Mouse (Mus musculus) embryonic facial prominence, embryonic 14.5 days (tissue): ENCODE measurements around the gene Phf23. TPM values are rescaled to one million over a fixed set of nuclear protein-coding genes. Genes with fewer than 3 reads are reported as not detected.

Source experiments
- ATAC-seq: fragments of 200-750 bp; cut with Nextera tagmentation; 2 replicates; pipeline ENCODE4 v1.8.0; 2017; ENCODE audit warnings: low read depth, moderate number of reproducible peaks, moderate TSS enrichment
- DNase-seq: peaks from one replicate; pipeline ENCODE4 v3.0.0-alpha.2; 2015; ENCODE audit warnings: low spot score
- H3K27ac ChIP-seq: fragments of 300-500 bp; sonication (generic); replicated peaks from 2 replicates; pipeline ENCODE4 v1.5.1; 2014; ENCODE audit warnings: low read depth, mild to moderate bottlenecking, low read length, moderate library complexity
- H3K27me3 ChIP-seq: fragments of 300-500 bp; sonication (generic); replicated peaks from 2 replicates; pipeline ENCODE4 v1.6.1; 2014; ENCODE audit warnings: low read length; ENCODE audit not compliant: control insufficient read depth, insufficient read depth
- H3K36me3 ChIP-seq: fragments of 300-500 bp; sonication (generic); 2 replicates; pipeline ENCODE4 v1.6.1; 2014; ENCODE audit warnings: low read length, mixed read lengths; ENCODE audit not compliant: control insufficient read depth, insufficient read depth
- H3K4me1 ChIP-seq: fragments of 300-500 bp; sonication (generic); 2 replicates; pipeline ENCODE4 v1.6.1; 2014; ENCODE audit warnings: antibody characterized with exemption, low read length; ENCODE audit not compliant: control insufficient read depth, insufficient read depth
- H3K4me2 ChIP-seq: fragments of 300-500 bp; sonication (generic); 2 replicates; pipeline ENCODE4 v1.6.1; 2014; ENCODE audit warnings: low read depth, mild to moderate bottlenecking, low read length, moderate library complexity, mixed read lengths
- H3K4me3 ChIP-seq: fragments of 300-500 bp; sonication (generic); 2 replicates; pipeline ENCODE4 v1.5.1; 2014; ENCODE audit warnings: low read depth, mild to moderate bottlenecking, low read length
- H3K9ac ChIP-seq: fragments of 300-500 bp; sonication (generic); 2 replicates; pipeline ENCODE4 v1.6.1; 2014; ENCODE audit warnings: low read depth, mild to moderate bottlenecking, low read length, moderate library complexity, mixed read lengths
- H3K9me3 ChIP-seq: fragments of 300-500 bp; sonication (generic); 2 replicates; pipeline ENCODE4 v1.6.1; 2016; ENCODE audit warnings: low read length; ENCODE audit not compliant: control insufficient read depth
- WGBS: fragments of 180-500 bp; shearing (Covaris S2); extraction: QIAGEN DNeasy Blood & Tissue Kit; methylation state at CpG from one replicate; pipeline ENCODE4 v1.1.7; 2014; 5-methylcytosine and 5-hydroxymethylcytosine counted together
- polyA plus RNA-seq: library from polyadenylated mRNA; unstranded; fragments of >200 nt; fragmentation: Nextera tagmentation; extraction: Ambion mirVana; gene quantifications from 2 replicates; pipeline ENCODE4 v1.2.1, GENCODE M21; 2014

Phf23 gene
- polyA plus RNA-seq, 1 experiment from 2014 or later = 49.3 TPM

- 1% methylated on average over 34 of the region's 48 CpGs for WGBS
- Histone ChIP-seq H3K36me3 (peaks cover 36% of the 10 kb centered on the region), H3K27ac (peak within 1 kb of the TSS; percentile 95), H3K4me3 (peak within 1 kb of the TSS; percentile 74), H3K4me2 (peak within 1 kb of the TSS; percentile 94), H3K9me3 (no peaks in the 10 kb centered on the region), H3K9ac (peak within 1 kb of the TSS; percentile 82), H3K27me3 (no peaks in the 10 kb centered on the region), H3K4me1 (peaks cover 19% of the 10 kb centered on the region)
- peak; percentile 99 for DNase-seq
- ATAC-seq = peak; percentile 50
Observed at GRCm38 (mm10) chr11:70000396-70000898, 4.9 kb downstream of the Phf23 start, which contains the start of gene Dvl2. TSS of gene Dvl2 (plus strand) at chr11:70000595.

GRCm38 (mm10) chr11:70001159-70001558, 5.6 kb downstream of the Phf23 start:
- H3K9ac ChIP-seq = peak overlapping the region; percentile 82
- peak overlapping the region; percentile 74 for H3K4me3 ChIP-seq
- no peaks in the 10 kb centered on the region for H3K27me3 ChIP-seq
- ATAC-seq = no peak
- H3K27ac ChIP-seq = peak overlapping the region; percentile 95
- DNase-seq = no peak
- 10% methylated on average over 8 of the region's 8 CpGs for WGBS
- H3K9me3 ChIP-seq = no peaks in the 10 kb centered on the region
- peaks cover 44% of the 10 kb centered on the region for H3K36me3 ChIP-seq
- peak overlapping the region; percentile 94 for H3K4me2 ChIP-seq
- peaks cover 19% of the 10 kb centered on the region for H3K4me1 ChIP-seq

- H3K4me1 ChIP-seq = peaks cover 19% of the 10 kb centered on the region
- H3K4me2 ChIP-seq = peak overlapping the region; percentile 94
- H3K27ac ChIP-seq = no peak overlapping the region
- H3K36me3 ChIP-seq = peaks cover 51% of the 10 kb centered on the region
- peak overlapping the region; percentile 74 for H3K4me3 ChIP-seq
- H3K9me3 ChIP-seq = no peaks in the 10 kb centered on the region
- peak; percentile 39 for DNase-seq
- no peaks in the 10 kb centered on the region for H3K27me3 ChIP-seq
- H3K9ac ChIP-seq = peak overlapping the region; percentile 82; the same call in 1 of the 2 replicates
- no peak for ATAC-seq
Observed at GRCm38 (mm10) chr11:70001865-70002264, 6.3 kb downstream of the Phf23 start.

GRCm38 (mm10) chr11:70002471-70002870, 6.9 kb downstream of the Phf23 start:
- H3K4me3 ChIP-seq = peak overlapping the region; percentile 74
- peak overlapping the region; percentile 94 for H3K4me2 ChIP-seq
- H3K27ac ChIP-seq = no peak overlapping the region
- 80% methylated on average over 2 of the region's 2 CpGs for WGBS
- DNase-seq = no peak
- no peaks in the 10 kb centered on the region for H3K27me3 ChIP-seq
- H3K4me1 ChIP-seq = peaks cover 19% of the 10 kb centered on the region
- H3K9me3 ChIP-seq = no peaks in the 10 kb centered on the region
- peaks cover 57% of the 10 kb centered on the region for H3K36me3 ChIP-seq
- H3K9ac ChIP-seq = peak overlapping the region; percentile 28; the same call in 1 of the 2 replicates
- ATAC-seq = no peak

- WGBS = 45% methylated on average over 5 of the region's 5 CpGs
- H3K4me1 ChIP-seq = peaks cover 13% of the 10 kb centered on the region
- H3K4me2 ChIP-seq = no peak overlapping the region
- H3K36me3 ChIP-seq = peaks cover 62% of the 10 kb centered on the region
- no peak overlapping the region for H3K9ac ChIP-seq
- no peaks in the 10 kb centered on the region for H3K9me3 ChIP-seq
- H3K4me3 ChIP-seq = no peak overlapping the region
- ATAC-seq (no peak), DNase-seq (no peak)
- no peaks in the 10 kb centered on the region for H3K27me3 ChIP-seq
- no peak overlapping the region for H3K27ac ChIP-seq
Observed at GRCm38 (mm10) chr11:70005521-70005920, 9.9 kb downstream of the Phf23 start.

GRCm38 (mm10) chr11:70010033-70010432, 14.5 kb downstream of the Phf23 start:
- 0 out of 2 replicates have a peak, but pooled peaks cover 7% of the 10 kb centered on the region for H3K4me1 ChIP-seq
- H3K4me2 ChIP-seq = no peak overlapping the region
- ATAC-seq = no peak
- no peak overlapping the region for H3K4me3 ChIP-seq
- peaks cover 94% of the 10 kb centered on the region for H3K36me3 ChIP-seq
- H3K27me3 ChIP-seq = no peaks in the 10 kb centered on the region
- H3K27ac ChIP-seq = no peak overlapping the region
- no peak overlapping the region for H3K9ac ChIP-seq
- 80% methylated on average over 6 of the region's 6 CpGs for WGBS
- H3K9me3 ChIP-seq = no peaks in the 10 kb centered on the region
- no peak for DNase-seq

GRCm38 (mm10) chr11:70010548-70010947, 15.0 kb downstream of the Phf23 start:
- Histone ChIP-seq H3K36me3 (peaks cover 89% of the 10 kb centered on the region), H3K9me3 (no peaks in the 10 kb centered on the region), H3K27ac (no peak overlapping the region), H3K4me2 (no peak overlapping the region), H3K9ac (no peak overlapping the region), H3K4me1 (peaks cover 10% of the 10 kb centered on the region), H3K4me3 (no peak overlapping the region), H3K27me3 (no peaks in the 10 kb centered on the region)
- ATAC-seq (no peak), DNase-seq (no peak)
- 87% methylated on average over 11 of the region's 12 CpGs for WGBS

GRCm38 (mm10) chr11:70010961-70011360, 15.4 kb downstream of the Phf23 start:
- peaks cover 12% of the 10 kb centered on the region for H3K4me1 ChIP-seq
- H3K36me3 ChIP-seq = peaks cover 85% of the 10 kb centered on the region
- DNase-seq (no peak), ATAC-seq (no peak)
- H3K27me3 ChIP-seq = no peaks in the 10 kb centered on the region
- no peak overlapping the region for H3K27ac ChIP-seq
- no peaks in the 10 kb centered on the region for H3K9me3 ChIP-seq
- H3K4me2 ChIP-seq = no peak overlapping the region
- no peak overlapping the region for H3K4me3 ChIP-seq
- H3K9ac ChIP-seq = no peak overlapping the region
- WGBS = 80% methylated on average over 9 of the region's 10 CpGs

- H3K27me3 ChIP-seq = no peaks in the 10 kb centered on the region
- no peaks in the 10 kb centered on the region for H3K9me3 ChIP-seq
- DNase-seq (no peak), ATAC-seq (no peak)
- no peak overlapping the region for H3K9ac ChIP-seq
- no peak overlapping the region for H3K27ac ChIP-seq
- H3K36me3 ChIP-seq = peaks cover 65% of the 10 kb centered on the region
- 91% methylated on average over 9 of the region's 9 CpGs for WGBS
- no peak overlapping the region for H3K4me3 ChIP-seq
- no peak overlapping the region for H3K4me2 ChIP-seq
- H3K4me1 ChIP-seq = peaks cover 23% of the 10 kb centered on the region
Observed at GRCm38 (mm10) chr11:70012931-70013330, 17.4 kb downstream of the Phf23 start.
